Mouse (Mus musculus): ENCODE results near the gene Gm13083.
"Not testable (repeated sequence)": the region's sequence is repeated elsewhere in the genome, so short reads cannot be mapped to it uniquely, and the experiment has no call there.

Gene Gm13083

DNA sequence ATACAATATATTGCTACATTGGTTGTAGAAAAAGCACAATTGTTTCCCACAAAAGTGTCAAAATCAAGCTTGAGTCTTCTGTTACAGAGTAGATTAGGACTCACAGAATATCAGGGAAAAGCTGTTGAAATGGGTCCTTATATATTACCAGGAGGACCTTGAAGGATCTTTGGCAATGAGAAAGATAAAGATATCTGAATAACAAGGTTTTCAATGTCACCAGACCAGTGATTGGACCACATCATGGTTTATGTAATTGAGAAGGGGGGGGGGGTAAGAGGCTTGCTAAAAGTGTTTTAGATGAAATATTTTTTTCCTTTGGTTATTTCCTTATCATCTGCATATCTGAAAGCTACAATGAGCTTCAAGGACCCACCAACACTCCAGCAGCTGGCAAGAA, at the start of gene Gm13083:
Gm13083 (plus strand) TSS at position 301 of the 400 bp plus-strand sequence.
- DNase-seq (ENCODE audit: extremely low spot score) = not testable (repeated sequence)

DNA sequence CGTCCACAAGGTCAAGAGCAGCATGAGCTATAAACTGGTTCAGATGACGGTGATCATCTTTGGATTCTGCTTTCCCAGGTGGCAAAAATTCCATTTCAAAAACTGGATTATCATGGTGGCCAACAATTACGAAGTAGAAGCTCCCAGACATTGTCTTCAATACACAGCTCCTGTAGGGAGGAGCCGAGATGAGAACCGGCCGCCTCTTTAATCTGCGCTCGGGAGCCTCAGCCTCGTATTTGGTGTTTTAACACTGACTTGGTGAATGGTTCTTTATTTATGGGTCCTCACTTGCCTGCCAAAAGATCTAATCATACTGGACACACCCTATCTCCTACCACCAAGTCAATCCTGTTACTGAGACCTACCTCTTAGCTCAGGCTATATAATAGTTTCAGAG, 2.9 kb upstream of the Gm13083 start:
- DNase-seq (ENCODE audit: extremely low spot score) = not testable (repeated sequence)

DNA sequence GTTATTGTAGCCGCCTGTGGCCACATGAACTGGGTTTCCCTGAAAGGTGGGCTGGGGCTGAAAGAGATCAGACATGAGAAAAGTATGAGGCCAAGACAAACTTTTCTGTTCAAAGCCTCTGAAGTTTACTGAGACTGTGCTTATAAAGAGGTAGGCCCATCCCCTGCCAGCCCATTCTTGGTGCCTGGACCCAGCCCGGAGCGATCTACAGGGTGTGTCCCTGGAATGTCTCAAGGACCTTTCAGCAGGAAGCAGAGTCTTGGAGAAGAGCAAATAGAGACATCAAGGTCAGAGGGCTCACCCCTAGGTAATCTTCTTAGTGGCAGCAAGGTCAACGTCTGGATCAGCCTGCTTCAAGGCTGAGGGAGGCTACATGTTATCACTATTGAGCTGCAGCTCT, 3.3 kb downstream of the Gm13083 start:
- DNase-seq (ENCODE audit: extremely low spot score) = not testable (repeated sequence)

DNA sequence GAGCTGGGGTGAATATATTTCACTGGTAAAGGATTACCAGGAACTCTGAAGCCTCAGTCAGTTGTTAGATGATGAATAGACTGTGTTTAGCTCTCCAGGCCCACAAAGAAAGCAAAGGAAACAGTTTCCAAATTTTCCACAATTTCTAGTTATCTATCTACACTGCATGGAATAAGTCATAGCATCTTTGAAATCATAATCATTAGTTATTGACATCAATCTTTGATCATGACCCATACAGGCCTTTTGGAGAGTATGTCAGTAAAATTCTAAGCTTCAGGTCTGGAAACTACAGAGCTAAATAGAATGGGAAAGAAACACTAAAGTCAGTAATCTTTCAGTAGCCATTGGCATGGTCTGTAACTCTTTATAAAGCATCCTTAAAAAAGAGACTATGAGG, 42.3 kb downstream of the Gm13083 start, which contains the start of gene Gm13088:
Gm13088 (minus strand) TSS at position 101 of the 400 bp plus-strand sequence.
- not testable (repeated sequence) for DNase-seq (ENCODE audit: extremely low spot score)

All from embryo, embryonic 9.5 days (tissue).